Mouse (Mus musculus) heart, postnatal 25 days (tissue): ENCODE data around the gene Ap3d1. TPM values are rescaled to one million over a fixed set of nuclear protein-coding genes. Genes with fewer than 3 reads are reported as not detected.

ENCODE experiments used
- DNase-seq: peaks from one replicate; pipeline ENCODE4 v3.0.0; 2022; ENCODE audit warnings: low spot score
- intact Hi-C: fragments of 180-260 bp; cut with DNase I; formaldehyde crosslinking; loops from one replicate; pipeline ENCODE4 v1.15.1; 2025
- total RNA-seq, 2 experiments: library from RNA; stranded (reverse); gene quantifications; 2 replicates each; pipeline ENCODE4 v1.2.3; 2021

The Ap3d1 gene
- 10 to 100 TPM; 39.8 to 44.2 TPM for total RNA-seq

GRCm38 (mm10) chr10:80742180-80742978 is at the start of gene Ap3d1:
TSS of gene Ap3d1 (minus strand) at chr10:80742264.
- intact Hi-C loops, result loop anchor here (5.0 kb wide), 1 partner anchor 40 kb away; the partner anchor contains the start of genes Izumo4 and Mob3a
- peak; percentile 98 for DNase-seq

GRCm38 (mm10) chr10:80791476-80792174 is 49.6 kb upstream of the Ap3d1 start:
- intact Hi-C loops, result no loop called here
- DNase-seq, result no peak

- no peak for DNase-seq
- intact Hi-C loops, result no loop called here
These were observed 48.8 kb upstream of the Ap3d1 start for GRCm38 (mm10) chr10:80790761-80791404.

- intact Hi-C loops, result no loop called here
These were observed 45.5 kb upstream of the Ap3d1 start for GRCm38 (mm10) chr10:80787517-80787916.

GRCm38 (mm10) chr10:80785963-80786362 is 43.9 kb upstream of the Ap3d1 start:
- no peak for DNase-seq
- intact Hi-C loops, result no loop called here

More at GRCm38 (mm10) chr10:80787517-80787916, 45.5 kb upstream of the Ap3d1 start:
- no peak for DNase-seq

- intact Hi-C loops, result no loop called here
- no peak for DNase-seq
These were observed 42.8 kb upstream of the Ap3d1 start for GRCm38 (mm10) chr10:80784871-80785270.

GRCm38 (mm10) chr10:80784302-80784701 is 42.2 kb upstream of the Ap3d1 start:
- no peak for DNase-seq
- intact Hi-C loops, result no loop called here

- intact Hi-C loops, result no loop called here
- DNase-seq, result no peak
These were observed 37.5 kb upstream of the Ap3d1 start for GRCm38 (mm10) chr10:80779565-80779964.

GRCm38 (mm10) chr10:80777123-80777522 is 35.1 kb upstream of the Ap3d1 start:
- intact Hi-C loops, result no loop called here
- no peak for DNase-seq

- DNase-seq, result no peak
- intact Hi-C loops, result no loop called here
These were observed 34.4 kb upstream of the Ap3d1 start for GRCm38 (mm10) chr10:80776358-80776869.

GRCm38 (mm10) chr10:80775731-80776130 is 33.7 kb upstream of the Ap3d1 start:
- intact Hi-C loops, result loop anchor here (2.0 kb wide), 1 partner anchor 19 kb away; no protein-coding TSS in a partner anchor
- no peak for DNase-seq

- no peak for DNase-seq
- intact Hi-C loops, result loop anchor here (1.0 to 2.0 kb wide), 3 partner anchors 18 to 28 kb away; no protein-coding TSS in a partner anchor
These were observed 32.9 kb upstream of the Ap3d1 start for GRCm38 (mm10) chr10:80774981-80775380.

GRCm38 (mm10) chr10:80774549-80774948 is 32.5 kb upstream of the Ap3d1 start:
- DNase-seq, result peak; percentile 63

GRCm38 (mm10) chr10:80773816-80774215 is 31.8 kb upstream of the Ap3d1 start:
- DNase-seq, result no peak
- intact Hi-C loops, result loop anchor here (1.0 to 2.0 kb wide), 3 partner anchors 17 to 27 kb away; no protein-coding TSS in a partner anchor

More at GRCm38 (mm10) chr10:80774549-80774948, 32.5 kb upstream of the Ap3d1 start:
- intact Hi-C loops, result loop anchor here (1.0 to 2.0 kb wide), 3 partner anchors 18 to 27 kb away; no protein-coding TSS in a partner anchor

GRCm38 (mm10) chr10:80768365-80768764 is 26.3 kb upstream of the Ap3d1 start:
- DNase-seq, result no peak
- intact Hi-C loops, result no loop called here

GRCm38 (mm10) chr10:80766161-80766815 is 24.2 kb upstream of the Ap3d1 start:
- no peak for DNase-seq
- intact Hi-C loops, result no loop called here

- intact Hi-C loops, result no loop called here
- DNase-seq, result no peak
These were observed 23.7 kb upstream of the Ap3d1 start for GRCm38 (mm10) chr10:80765746-80766145.

GRCm38 (mm10) chr10:80763502-80763901 is 21.4 kb upstream of the Ap3d1 start:
- intact Hi-C loops, result no loop called here
- DNase-seq, result no peak

GRCm38 (mm10) chr10:80761821-80762220 is 19.8 kb upstream of the Ap3d1 start:
- no peak for DNase-seq
- intact Hi-C loops, result no loop called here
